Mouse (Mus musculus): ENCODE results near the gene Slc24a4. TPM values are rescaled to one million over a fixed set of nuclear protein-coding genes. Genes with fewer than 3 reads are reported as not detected.

Slc24a4 gene
- polyA plus RNA-seq, 1 experiment from 2014 or later = 0.14 TPM

GRCm38 (mm10) chr12:102294634-102295033 lies 166.1 kb downstream of the Slc24a4 start:
- DNase-seq (ENCODE audit: low spot score) = no peak
- Histone ChIP-seq H3K36me3 (no peaks in the 10 kb centered on the region), H3K27ac (no peak overlapping the region), H3K4me3 (no peak overlapping the region), H3K9me3 (no peaks in the 10 kb centered on the region), H3K4me1 (replicated peaks) (peaks cover 15% of the 10 kb centered on the region), H3K27me3 (ENCODE audit: insufficient read depth, poor library complexity, severe bottlenecking) (no peaks in the 10 kb centered on the region)
- 81% methylated on average over 5 of the region's 5 CpGs for WGBS

DNA sequence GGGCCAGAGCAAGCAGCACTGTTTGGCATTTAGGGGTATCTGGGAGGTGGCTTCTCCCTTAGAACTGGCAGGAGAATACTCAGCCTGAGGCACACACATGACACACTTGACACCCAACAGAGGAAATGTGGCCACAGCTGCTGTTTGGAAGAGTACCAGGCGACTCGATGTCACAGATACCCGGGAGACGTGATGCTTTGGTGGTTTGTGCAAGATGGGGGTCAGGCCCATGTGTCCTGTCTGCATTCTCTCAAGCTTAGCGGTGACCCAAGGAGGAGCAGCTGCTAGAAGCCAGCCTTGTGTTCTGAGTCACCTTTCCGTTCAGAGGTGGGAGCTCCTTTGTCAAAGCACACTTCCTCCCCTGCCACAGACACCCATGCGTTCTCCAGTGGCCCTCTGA lies 166.7 kb downstream of the Slc24a4 start:
- no peaks in the 10 kb centered on the region for H3K9me3 ChIP-seq
- no peak for DNase-seq (ENCODE audit: low spot score)
- no peaks in the 10 kb centered on the region for H3K27me3 ChIP-seq (ENCODE audit: insufficient read depth, poor library complexity, severe bottlenecking)
- H3K27ac ChIP-seq = no peak overlapping the region
- no peaks in the 10 kb centered on the region for H3K36me3 ChIP-seq
- H3K4me3 ChIP-seq = no peak overlapping the region
- peaks cover 15% of the 10 kb centered on the region for H3K4me1 ChIP-seq (replicated peaks)
- WGBS = 82% methylated on average over 7 of the region's 7 CpGs

DNA sequence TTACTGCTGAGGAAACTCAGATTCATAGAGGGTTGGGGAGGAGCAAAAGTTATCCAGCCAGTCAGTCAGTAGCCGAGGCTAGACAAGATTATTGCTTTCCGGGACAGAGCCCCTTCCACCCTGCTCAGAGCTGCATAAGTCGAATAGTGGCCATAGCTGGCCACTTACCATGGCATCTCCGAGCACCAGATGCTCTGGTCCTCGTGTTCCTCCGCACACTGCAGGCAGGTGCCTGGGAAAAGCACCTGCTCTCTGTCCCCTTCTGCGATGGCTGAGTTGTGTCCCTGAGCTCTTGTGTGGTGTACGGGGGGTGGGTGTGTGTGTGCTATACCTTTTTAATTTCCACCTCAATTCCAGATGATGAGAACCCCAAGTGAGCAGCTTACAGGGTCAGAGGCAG lies 167.1 kb downstream of the Slc24a4 start:
- H3K27ac ChIP-seq = no peak overlapping the region
- H3K9me3 ChIP-seq = no peaks in the 10 kb centered on the region
- H3K4me3 ChIP-seq = no peak overlapping the region
- DNase-seq (ENCODE audit: low spot score) = no peak
- 86% methylated on average over 8 of the region's 8 CpGs for WGBS
- H3K4me1 ChIP-seq (replicated peaks) = peaks cover 15% of the 10 kb centered on the region
- no peaks in the 10 kb centered on the region for H3K36me3 ChIP-seq
- no peaks in the 10 kb centered on the region for H3K27me3 ChIP-seq (ENCODE audit: insufficient read depth, poor library complexity, severe bottlenecking)

DNA sequence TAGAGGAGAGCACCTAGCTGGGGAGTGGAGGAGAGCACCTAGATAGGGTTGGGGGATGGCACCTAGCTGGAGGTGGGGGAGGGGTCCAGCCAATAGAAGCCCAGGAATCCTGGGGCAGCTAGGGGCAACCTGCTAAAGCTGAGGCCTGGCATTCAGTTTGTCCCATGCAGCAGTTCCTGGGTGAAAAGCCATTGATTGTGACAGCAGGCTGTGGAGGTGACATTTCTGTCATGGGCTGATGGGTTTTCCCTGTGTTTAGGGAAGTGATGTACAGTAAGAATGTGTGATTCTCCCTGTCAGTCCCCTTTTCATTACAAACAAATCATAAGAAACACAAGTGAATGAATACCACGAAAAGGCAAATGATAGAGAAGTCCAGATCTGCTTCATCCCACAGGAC lies 167.8 kb downstream of the Slc24a4 start:
- no peak for DNase-seq (ENCODE audit: low spot score)
- Histone ChIP-seq H3K36me3 (no peaks in the 10 kb centered on the region), H3K27me3 (ENCODE audit: insufficient read depth, poor library complexity, severe bottlenecking) (no peaks in the 10 kb centered on the region), H3K9me3 (no peaks in the 10 kb centered on the region), H3K4me3 (no peak overlapping the region), H3K27ac (no peak overlapping the region), H3K4me1 (replicated peaks) (peaks cover 15% of the 10 kb centered on the region)
- 82% methylated on average over 1 of the region's 1 CpGs for WGBS

DNA sequence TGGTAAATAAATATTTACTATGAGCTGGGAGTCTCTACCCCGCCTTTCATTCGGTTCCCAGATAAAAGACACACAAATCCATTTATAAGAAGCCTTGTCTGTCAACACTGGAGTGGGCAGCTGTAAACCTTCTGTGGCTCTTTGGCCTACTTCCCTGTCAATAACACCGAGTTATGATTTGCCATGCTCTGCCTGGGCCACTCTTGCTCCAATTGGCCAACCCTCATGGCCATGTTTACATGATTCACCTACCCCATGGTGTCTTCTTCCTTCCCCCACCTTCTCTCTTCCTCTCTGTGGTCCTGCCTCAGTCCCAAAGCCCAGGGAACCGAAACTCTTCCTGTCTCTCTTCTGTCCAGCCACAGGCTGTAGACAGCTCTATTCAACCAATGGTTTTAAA lies 168.4 kb downstream of the Slc24a4 start:
- Histone ChIP-seq H3K36me3 (no peaks in the 10 kb centered on the region), H3K4me3 (no peak overlapping the region), H3K4me1 (replicated peaks) (peaks cover 11% of the 10 kb centered on the region), H3K27me3 (ENCODE audit: insufficient read depth, poor library complexity, severe bottlenecking) (no peaks in the 10 kb centered on the region), H3K27ac (no peak overlapping the region), H3K9me3 (no peaks in the 10 kb centered on the region)
- WGBS = 87% methylated on average over 4 of the region's 4 CpGs
- DNase-seq (ENCODE audit: low spot score) = no peak

- H3K9me3 ChIP-seq = no peaks in the 10 kb centered on the region
- DNase-seq (ENCODE audit: low spot score) = no peak
- H3K4me3 ChIP-seq = no peak overlapping the region
- no peaks in the 10 kb centered on the region for H3K27me3 ChIP-seq (ENCODE audit: insufficient read depth, poor library complexity, severe bottlenecking)
- no peaks in the 10 kb centered on the region for H3K36me3 ChIP-seq
- H3K27ac ChIP-seq = no peak overlapping the region
- 72% methylated on average over 5 of the region's 5 CpGs for WGBS
- peaks cover 26% of the 10 kb centered on the region for H3K4me1 ChIP-seq (replicated peaks)
These were observed 170.7 kb downstream of the Slc24a4 start for GRCm38 (mm10) chr12:102299209-102299608.

DNA sequence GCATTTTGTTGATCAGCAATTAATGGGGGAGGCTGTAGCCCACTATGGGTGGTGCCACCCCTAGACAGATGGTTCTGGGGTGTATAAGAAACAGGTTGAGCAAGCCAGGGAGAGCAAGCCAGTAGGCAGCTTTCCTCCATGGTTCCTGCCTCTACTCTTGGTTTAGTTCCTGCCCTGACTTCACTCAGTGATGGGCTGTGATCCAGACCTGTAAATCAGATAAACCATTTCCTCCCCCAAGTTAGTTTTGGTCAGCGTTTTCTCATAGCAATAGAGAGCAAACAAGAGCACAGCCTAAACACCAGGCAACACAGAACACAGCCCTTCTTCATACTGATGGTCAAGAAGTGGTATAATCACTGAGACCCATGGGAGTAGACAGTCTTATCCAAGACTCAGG lies 173.1 kb downstream of the Slc24a4 start:
- no peak for DNase-seq (ENCODE audit: low spot score)
- H3K4me3 ChIP-seq = no peak overlapping the region
- H3K36me3 ChIP-seq = no peaks in the 10 kb centered on the region
- 76% methylated on average over 1 of the region's 1 CpGs for WGBS
- no peaks in the 10 kb centered on the region for H3K27me3 ChIP-seq (ENCODE audit: insufficient read depth, poor library complexity, severe bottlenecking)
- H3K4me1 ChIP-seq (replicated peaks) = peaks cover 38% of the 10 kb centered on the region
- H3K27ac ChIP-seq = 0 out of 2 replicates have a peak overlapping the region, but pooled peaks have one; percentile 66
- no peaks in the 10 kb centered on the region for H3K9me3 ChIP-seq

DNA sequence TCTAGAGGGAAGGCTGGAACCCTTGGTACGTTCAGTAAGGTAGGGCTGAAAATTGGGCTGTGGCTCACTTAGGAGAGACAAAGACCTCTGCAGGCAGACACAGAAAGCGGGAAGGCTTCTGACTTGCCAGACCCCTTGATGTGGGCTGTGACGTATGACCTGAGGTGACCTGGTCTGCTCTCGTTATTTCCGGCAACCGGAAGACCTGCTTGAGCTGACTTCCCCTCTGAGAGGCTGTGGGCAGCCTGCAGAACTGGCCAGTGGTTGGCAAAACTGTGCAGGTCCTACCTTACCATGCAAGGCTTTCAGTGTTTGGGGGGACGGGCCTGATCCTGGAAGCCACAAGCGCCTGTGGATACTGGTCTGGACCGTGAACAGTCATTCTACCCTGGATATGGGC lies 173.8 kb downstream of the Slc24a4 start:
- Histone ChIP-seq H3K27ac (peak overlapping the region; percentile 66), H3K4me3 (no peak overlapping the region), H3K36me3 (no peaks in the 10 kb centered on the region), H3K4me1 (replicated peaks) (peaks cover 38% of the 10 kb centered on the region), H3K9me3 (no peaks in the 10 kb centered on the region), H3K27me3 (ENCODE audit: insufficient read depth, poor library complexity, severe bottlenecking) (no peaks in the 10 kb centered on the region)
- WGBS = 76% methylated on average over 9 of the region's 9 CpGs
- DNase-seq (ENCODE audit: low spot score) = no peak

DNA sequence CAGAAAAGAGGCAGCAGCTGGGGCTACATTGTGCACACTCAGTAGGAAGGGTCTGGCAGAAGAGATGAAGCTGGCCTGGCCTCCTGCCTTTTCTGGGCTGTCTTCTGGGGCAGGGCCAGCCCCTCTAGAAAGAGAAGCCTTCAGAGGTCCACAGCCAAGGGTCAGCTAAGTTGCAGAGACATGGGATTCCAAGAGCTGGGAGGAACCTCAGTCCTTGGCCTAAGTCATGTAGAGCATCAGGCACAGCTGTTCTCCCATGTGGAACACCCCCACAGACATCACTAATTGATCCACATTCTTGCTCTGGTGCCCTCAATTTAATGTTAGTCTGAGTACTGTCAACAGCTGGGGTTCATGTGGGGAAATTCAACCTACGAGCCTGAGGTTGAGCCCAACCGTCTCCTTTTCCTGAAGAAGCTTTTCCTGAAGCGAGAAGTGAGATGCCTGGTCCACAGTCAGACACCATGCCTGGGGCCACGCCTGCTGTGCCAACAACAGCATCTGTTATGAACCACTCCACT lies 174.4 kb downstream of the Slc24a4 start:
- peaks cover 40% of the 10 kb centered on the region for H3K4me1 ChIP-seq (replicated peaks)
- DNase-seq (ENCODE audit: low spot score) = no peak
- WGBS = 64% methylated on average over 4 of the region's 4 CpGs
- no peaks in the 10 kb centered on the region for H3K9me3 ChIP-seq
- H3K4me3 ChIP-seq = no peak overlapping the region
- H3K27ac ChIP-seq = peak overlapping the region; percentile 66
- no peaks in the 10 kb centered on the region for H3K36me3 ChIP-seq
- no peaks in the 10 kb centered on the region for H3K27me3 ChIP-seq (ENCODE audit: insufficient read depth, poor library complexity, severe bottlenecking)

DNA sequence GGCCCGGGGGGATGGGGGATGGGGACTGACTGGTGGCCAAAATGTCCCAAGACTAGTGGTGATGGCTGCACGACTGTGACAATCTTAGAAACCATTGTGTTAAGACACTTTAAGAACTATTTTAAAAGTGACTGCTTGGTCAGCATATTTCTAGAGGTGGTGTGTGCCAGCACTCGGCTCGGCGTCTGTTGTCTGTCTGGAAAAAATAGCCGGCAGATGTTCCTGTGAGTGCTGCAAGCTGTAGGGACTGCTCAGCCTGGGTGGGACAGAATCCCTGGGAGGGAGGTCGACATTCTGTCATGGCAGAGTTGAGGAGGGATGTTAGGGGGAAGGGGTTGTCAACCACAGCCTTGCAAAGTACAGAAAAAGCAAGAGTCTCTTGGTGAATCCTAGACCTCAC lies 175.3 kb downstream of the Slc24a4 start:
- 45% methylated on average over 7 of the region's 7 CpGs for WGBS
- Histone ChIP-seq H3K9me3 (no peaks in the 10 kb centered on the region), H3K4me1 (replicated peaks) (peaks cover 44% of the 10 kb centered on the region), H3K4me3 (no peak overlapping the region), H3K27ac (peak overlapping the region; percentile 30; the same call in 1 of the 2 replicates), H3K36me3 (no peaks in the 10 kb centered on the region), H3K27me3 (ENCODE audit: insufficient read depth, poor library complexity, severe bottlenecking) (no peaks in the 10 kb centered on the region)
- no peak for DNase-seq (ENCODE audit: low spot score)

DNA sequence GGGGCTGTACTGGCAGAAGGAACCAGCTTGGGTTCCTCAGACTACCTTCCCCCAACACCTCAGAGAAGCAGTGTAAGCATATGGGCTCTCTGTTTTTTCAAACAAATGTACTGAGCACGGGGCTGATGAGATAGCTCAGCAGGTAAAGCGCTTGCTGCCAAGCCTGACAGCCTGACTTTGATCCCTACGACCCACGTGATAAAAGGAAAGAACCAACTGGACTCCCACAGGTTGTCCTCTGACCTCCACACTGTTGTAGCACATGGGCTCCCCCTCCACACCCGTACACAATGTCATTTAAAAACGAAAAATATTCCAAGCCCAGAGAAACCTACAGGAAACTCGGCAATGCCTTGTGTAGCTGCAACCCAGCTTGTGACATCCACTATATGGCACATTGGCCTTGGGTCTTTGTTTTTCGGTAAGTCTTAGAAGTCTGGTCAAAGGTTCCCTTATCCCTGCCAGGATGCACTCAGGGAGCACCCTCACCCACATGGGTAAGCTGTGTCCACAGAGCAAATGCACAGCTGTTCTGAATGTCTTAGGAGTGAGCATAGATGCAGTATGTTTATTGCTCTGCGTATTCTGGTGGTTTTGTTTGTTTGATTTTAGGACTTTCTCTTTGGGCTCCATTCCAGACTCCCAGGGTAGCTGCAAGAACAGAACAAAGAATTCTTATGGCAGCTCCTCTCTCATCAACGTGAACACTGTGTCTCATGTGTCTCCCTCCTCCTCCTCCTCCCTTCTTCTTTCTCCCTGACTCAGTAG lies 176.7 kb downstream of the Slc24a4 start:
- Histone ChIP-seq H3K4me1 (replicated peaks) (peaks cover 44% of the 10 kb centered on the region), H3K27ac (peak overlapping the region; percentile 30; the same call in 1 of the 2 replicates), H3K9me3 (no peaks in the 10 kb centered on the region), H3K27me3 (ENCODE audit: insufficient read depth, poor library complexity, severe bottlenecking) (no peaks in the 10 kb centered on the region), H3K36me3 (no peaks in the 10 kb centered on the region), H3K4me3 (no peak overlapping the region)
- DNase-seq (ENCODE audit: low spot score) = peak; percentile 18
- WGBS = 55% methylated on average over 10 of the region's 10 CpGs

DNA sequence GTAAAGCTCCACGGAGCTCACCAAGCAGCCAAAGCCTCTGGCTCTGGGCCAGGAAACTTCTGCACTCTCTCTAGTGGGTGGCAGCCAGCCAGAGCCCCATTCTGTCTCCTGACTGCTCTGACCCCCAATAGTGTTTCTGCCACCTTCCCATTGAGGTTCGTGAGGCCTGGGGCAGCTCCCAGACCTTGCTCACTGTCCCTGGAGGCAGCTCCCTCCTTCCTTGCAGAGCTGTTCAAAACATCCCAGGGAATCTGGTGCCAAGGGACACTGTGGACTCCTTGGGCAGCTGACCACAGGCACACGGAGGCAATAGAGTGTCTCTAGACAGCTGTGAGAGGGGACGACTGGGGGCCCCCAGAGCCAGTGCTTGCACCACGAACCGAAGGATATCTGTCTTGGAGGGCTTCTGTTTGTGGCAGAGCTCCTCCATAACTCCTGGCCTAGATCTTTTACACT lies 179.5 kb downstream of the Slc24a4 start:
- WGBS = 83% methylated on average over 6 of the region's 6 CpGs
- Histone ChIP-seq H3K9me3 (0 out of 2 replicates have a peak, but pooled peaks cover 3% of the 10 kb centered on the region), H3K27me3 (ENCODE audit: insufficient read depth, poor library complexity, severe bottlenecking) (no peaks in the 10 kb centered on the region), H3K36me3 (no peaks in the 10 kb centered on the region), H3K4me3 (no peak overlapping the region), H3K4me1 (replicated peaks) (peaks cover 32% of the 10 kb centered on the region), H3K27ac (no peak overlapping the region)
- no peak for DNase-seq (ENCODE audit: low spot score)

DNA sequence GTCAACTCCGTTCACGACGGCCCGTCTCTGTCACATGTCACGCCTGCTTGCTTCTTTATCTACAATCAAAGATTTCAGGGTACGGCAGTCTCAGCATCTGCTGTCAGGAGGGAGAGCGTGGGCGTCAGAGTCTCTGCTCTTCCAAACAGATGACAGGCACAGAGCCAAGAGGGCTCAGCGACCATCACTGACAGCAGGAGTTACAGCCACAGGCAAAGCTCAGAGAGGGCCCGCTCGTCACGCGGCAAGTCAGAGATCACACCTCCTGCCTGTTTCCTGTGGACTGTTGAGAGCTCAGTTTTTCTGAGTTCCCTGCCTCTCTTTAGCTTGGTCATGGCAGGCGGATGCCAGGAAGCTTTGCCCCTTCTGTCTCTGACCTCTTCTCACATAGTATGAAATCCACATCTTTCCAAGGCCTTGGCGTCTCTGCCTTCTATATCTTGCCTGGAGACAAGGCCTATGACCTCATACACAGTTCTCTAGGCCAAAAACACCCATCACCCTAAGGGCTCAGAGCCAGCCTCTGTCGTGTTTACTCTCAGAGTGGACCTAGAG lies 180.0 kb downstream of the Slc24a4 start:
- peaks cover 27% of the 10 kb centered on the region for H3K4me1 ChIP-seq (replicated peaks)
- WGBS = 76% methylated on average over 16 of the region's 16 CpGs

More for the DNA sequence above, 180.0 kb downstream of the Slc24a4 start:
- Histone ChIP-seq H3K27me3 (ENCODE audit: insufficient read depth, poor library complexity, severe bottlenecking) (no peaks in the 10 kb centered on the region), H3K27ac (no peak overlapping the region), H3K36me3 (no peaks in the 10 kb centered on the region), H3K9me3 (0 out of 2 replicates have a peak, but pooled peaks cover 3% of the 10 kb centered on the region), H3K4me3 (no peak overlapping the region)
- no peak for DNase-seq (ENCODE audit: low spot score)

All from hindbrain, embryonic 10.5 days (tissue).